Mouse (Mus musculus): ENCODE measurements around the gene Slc25a38. TPM values are rescaled to one million over a fixed set of nuclear protein-coding genes. Genes with fewer than 3 reads are reported as not detected.

Gene Slc25a38
- polyA plus RNA-seq, 2 experiments: 26.0 to 31.9 TPM

DNA sequence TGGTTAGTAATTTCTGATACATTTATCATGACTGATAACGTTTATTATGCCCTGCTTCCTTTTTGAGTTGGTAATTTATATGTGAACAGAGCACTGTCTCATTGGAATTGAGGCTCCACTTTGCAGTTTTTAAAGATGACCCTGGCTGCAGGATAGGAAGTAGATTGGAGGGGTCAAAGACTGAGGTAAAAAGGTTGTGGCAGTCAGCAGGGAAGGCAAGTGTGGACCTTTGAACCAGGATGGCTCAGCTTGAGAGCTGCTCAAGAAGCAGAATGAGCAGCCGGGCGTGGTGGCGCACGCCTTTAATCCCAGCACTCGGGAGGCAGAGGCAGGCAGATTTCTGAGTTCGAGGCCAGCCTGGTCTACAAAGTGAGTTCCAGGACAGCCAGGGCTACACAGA, 3.3 kb downstream of the Slc25a38 start:
- H3K4me2 ChIP-seq (replicated peaks; ENCODE audit: low read depth, low read length, severe bottlenecking): no peak overlapping the region
- no peak for TF ChIP-seq POLR2A (IDR thresholded peaks at IDR 0.05; ENCODE audit: borderline replicate concordance, extremely low read depth, insufficient read depth, insufficient read length)
- ATAC-seq (ENCODE audit: low FRiP score, low read depth): no peak
- H3K9me3 ChIP-seq (ENCODE audit: control insufficient read depth, low read length): no peaks in the 10 kb centered on the region
- no peak overlapping the region for H3K9ac ChIP-seq (ENCODE audit: low read depth, low read length, severe bottlenecking)
- DNase-seq (ENCODE audit: low spot score): no peak
- H3K36me3 ChIP-seq (ENCODE audit: control insufficient read depth, insufficient read depth, low read length): peaks cover 22% of the 10 kb centered on the region
- no peaks in the 10 kb centered on the region for H3K27me3 ChIP-seq (ENCODE audit: control insufficient read depth, insufficient read depth, low read length)
- H3K27ac ChIP-seq (replicated peaks; ENCODE audit: low read depth, low read length): no peak overlapping the region
- no peak overlapping the region for H3K4me3 ChIP-seq (replicated peaks; ENCODE audit: low read length)
- peaks cover 6% of the 10 kb centered on the region for H3K4me1 ChIP-seq (ENCODE audit: control insufficient read depth, insufficient read depth, low read length)
- WGBS: 96% methylated on average over 6 of the region's 7 CpGs

DNA sequence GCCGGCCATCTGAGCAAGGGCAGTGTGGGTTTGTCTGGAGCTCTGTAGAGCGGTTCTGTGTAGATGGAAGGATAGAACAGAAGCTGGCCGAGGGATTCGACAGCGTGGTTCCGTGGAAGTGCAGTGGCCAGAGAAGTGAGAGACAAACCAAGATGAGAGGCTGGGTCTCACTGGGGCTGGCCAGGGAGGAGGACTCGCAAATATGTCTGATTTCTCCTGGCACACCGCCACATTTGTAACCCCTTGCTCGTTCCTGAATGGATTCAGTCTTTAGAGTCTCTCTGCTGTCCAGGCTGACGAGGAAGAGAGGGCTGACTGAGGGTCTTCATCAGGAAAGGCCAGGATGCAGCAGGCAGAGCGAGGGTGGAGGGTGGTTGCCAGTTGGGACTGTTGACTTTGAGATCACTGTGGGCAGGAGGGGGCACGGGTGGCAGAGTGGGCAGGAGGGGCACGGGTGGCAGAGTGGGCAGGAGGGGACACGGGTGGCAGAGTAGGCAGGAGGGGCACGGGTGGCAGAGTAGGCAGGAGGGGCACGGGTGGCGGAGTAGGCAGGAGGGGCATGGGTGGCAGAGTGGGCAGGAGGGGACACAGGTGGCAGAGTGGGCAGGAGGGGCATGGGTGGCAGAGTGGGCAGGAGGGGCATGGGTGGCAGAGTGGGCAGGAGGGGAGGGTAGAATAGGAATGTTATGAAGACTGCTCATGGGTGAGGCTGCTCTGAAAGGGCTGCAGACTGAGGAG, 4.0 kb downstream of the Slc25a38 start:
- H3K27ac ChIP-seq (replicated peaks; ENCODE audit: low read depth, low read length): no peak overlapping the region

DNA sequence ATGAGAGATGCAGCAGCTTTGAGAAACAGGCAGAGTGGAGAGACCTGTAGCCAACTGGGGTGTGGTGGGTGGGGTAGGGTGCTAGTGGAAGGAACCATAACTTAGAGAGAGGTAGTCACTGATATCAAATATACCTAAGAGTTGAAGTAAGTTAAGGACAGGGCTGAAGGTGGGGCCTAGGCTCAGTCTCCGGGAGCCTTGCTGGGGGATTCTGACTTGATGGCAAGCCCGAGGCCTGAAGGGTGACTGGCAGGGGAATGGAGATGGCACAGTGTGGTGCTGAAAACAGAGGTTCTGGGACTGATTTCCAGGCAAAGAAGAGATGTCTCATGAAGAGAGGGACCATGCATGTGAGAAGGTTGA, 4.6 kb downstream of the Slc25a38 start:
- Histone ChIP-seq H3K9me3 (ENCODE audit: control insufficient read depth, low read length) (no peaks in the 10 kb centered on the region), H3K4me1 (ENCODE audit: control insufficient read depth, insufficient read depth, low read length) (peaks cover 6% of the 10 kb centered on the region), H3K9ac (ENCODE audit: low read depth, low read length, severe bottlenecking) (peak overlapping the region; percentile 12; the same call in 1 of the 2 replicates), H3K4me2 (replicated peaks; ENCODE audit: low read depth, low read length, severe bottlenecking) (no peak overlapping the region), H3K4me3 (replicated peaks; ENCODE audit: low read length) (no peak overlapping the region), H3K27ac (replicated peaks; ENCODE audit: low read depth, low read length) (no peak overlapping the region), H3K36me3 (ENCODE audit: control insufficient read depth, insufficient read depth, low read length) (peaks cover 32% of the 10 kb centered on the region), H3K27me3 (ENCODE audit: control insufficient read depth, insufficient read depth, low read length) (no peaks in the 10 kb centered on the region)
- TF ChIP-seq POLR2A (IDR thresholded peaks at IDR 0.05; ENCODE audit: borderline replicate concordance, extremely low read depth, insufficient read depth, insufficient read length): no peak
- ATAC-seq (ENCODE audit: low FRiP score, low read depth) (no peak), DNase-seq (ENCODE audit: low spot score) (no peak)
- 89% methylated on average over 2 of the region's 2 CpGs for WGBS

More for the DNA sequence above, 4.0 kb downstream of the Slc25a38 start:
- no peak overlapping the region for H3K4me3 ChIP-seq (replicated peaks; ENCODE audit: low read length)
- WGBS: 88% methylated on average over 17 of the region's 17 CpGs
- DNase-seq (ENCODE audit: low spot score) (no peak), ATAC-seq (ENCODE audit: low FRiP score, low read depth) (no peak)
- TF ChIP-seq POLR2A (IDR thresholded peaks at IDR 0.05; ENCODE audit: borderline replicate concordance, extremely low read depth, insufficient read depth, insufficient read length): no peak
- H3K9ac ChIP-seq (ENCODE audit: low read depth, low read length, severe bottlenecking): no peak overlapping the region
- no peak overlapping the region for H3K4me2 ChIP-seq (replicated peaks; ENCODE audit: low read depth, low read length, severe bottlenecking)
- H3K36me3 ChIP-seq (ENCODE audit: control insufficient read depth, insufficient read depth, low read length): peaks cover 26% of the 10 kb centered on the region
- H3K27me3 ChIP-seq (ENCODE audit: control insufficient read depth, insufficient read depth, low read length): no peaks in the 10 kb centered on the region
- no peaks in the 10 kb centered on the region for H3K9me3 ChIP-seq (ENCODE audit: control insufficient read depth, low read length)
- peaks cover 6% of the 10 kb centered on the region for H3K4me1 ChIP-seq (ENCODE audit: control insufficient read depth, insufficient read depth, low read length)

DNA sequence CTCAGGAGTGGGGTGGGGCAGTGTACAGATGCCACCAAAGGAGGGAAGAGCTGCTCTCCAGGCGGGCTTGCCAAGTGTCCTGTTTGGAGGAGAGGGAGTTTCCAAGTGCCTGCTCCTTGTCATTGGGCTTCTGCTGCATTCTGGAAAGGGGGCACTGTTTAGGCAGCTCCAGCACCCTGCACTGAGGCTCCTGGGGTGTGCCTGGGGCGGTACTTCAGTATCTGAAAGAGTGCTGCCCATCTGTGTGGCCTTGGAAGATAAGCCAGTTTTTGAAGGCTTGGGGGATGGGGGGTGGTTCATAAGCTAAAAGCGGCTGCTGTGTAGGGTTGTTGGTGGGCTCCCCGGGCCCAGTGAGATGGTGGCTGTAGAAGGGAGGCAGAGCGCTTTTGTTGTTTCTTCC, 5.4 kb downstream of the Slc25a38 start:
- Histone ChIP-seq H3K4me3 (replicated peaks; ENCODE audit: low read length) (no peak overlapping the region), H3K4me1 (ENCODE audit: control insufficient read depth, insufficient read depth, low read length) (peaks cover 6% of the 10 kb centered on the region), H3K9me3 (ENCODE audit: control insufficient read depth, low read length) (no peaks in the 10 kb centered on the region), H3K36me3 (ENCODE audit: control insufficient read depth, insufficient read depth, low read length) (peaks cover 38% of the 10 kb centered on the region), H3K27me3 (ENCODE audit: control insufficient read depth, insufficient read depth, low read length) (no peaks in the 10 kb centered on the region), H3K9ac (ENCODE audit: low read depth, low read length, severe bottlenecking) (no peak overlapping the region), H3K27ac (replicated peaks; ENCODE audit: low read depth, low read length) (no peak overlapping the region), H3K4me2 (replicated peaks; ENCODE audit: low read depth, low read length, severe bottlenecking) (no peak overlapping the region)
- no peak for DNase-seq (ENCODE audit: low spot score)
- no peak for ATAC-seq (ENCODE audit: low FRiP score, low read depth)
- WGBS: 89% methylated on average over 5 of the region's 5 CpGs
- no peak for TF ChIP-seq POLR2A (IDR thresholded peaks at IDR 0.05; ENCODE audit: borderline replicate concordance, extremely low read depth, insufficient read depth, insufficient read length)

DNA sequence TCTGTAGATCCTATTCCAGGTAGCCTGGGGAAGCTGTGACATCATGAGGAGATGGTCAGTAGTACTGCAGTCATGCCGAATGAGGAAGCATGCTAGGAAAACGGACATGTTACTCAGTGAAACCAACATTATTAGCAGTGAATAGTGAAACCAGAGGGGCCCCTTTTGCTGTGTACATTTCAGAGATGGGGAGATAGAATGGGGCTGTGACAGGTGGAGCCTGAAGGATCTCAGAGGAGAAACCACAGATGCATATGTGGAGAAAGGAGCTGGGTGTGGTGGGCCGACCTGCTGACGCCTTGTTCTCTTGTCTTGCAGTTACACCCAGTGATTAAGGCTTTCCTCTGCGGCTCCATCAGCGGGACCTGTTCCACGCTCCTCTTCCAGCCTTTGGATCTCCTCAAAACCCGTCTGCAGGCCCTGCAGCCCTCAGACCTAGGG, 6.0 kb downstream of the Slc25a38 start:
- peaks cover 3% of the 10 kb centered on the region for H3K4me1 ChIP-seq (ENCODE audit: control insufficient read depth, insufficient read depth, low read length)
- no peak for ATAC-seq (ENCODE audit: low FRiP score, low read depth)
- no peak overlapping the region for H3K9ac ChIP-seq (ENCODE audit: low read depth, low read length, severe bottlenecking)
- H3K36me3 ChIP-seq (ENCODE audit: control insufficient read depth, insufficient read depth, low read length): peaks cover 45% of the 10 kb centered on the region
- no peak for TF ChIP-seq POLR2A (IDR thresholded peaks at IDR 0.05; ENCODE audit: borderline replicate concordance, extremely low read depth, insufficient read depth, insufficient read length)
- no peaks in the 10 kb centered on the region for H3K27me3 ChIP-seq (ENCODE audit: control insufficient read depth, insufficient read depth, low read length)
- H3K9me3 ChIP-seq (ENCODE audit: control insufficient read depth, low read length): no peaks in the 10 kb centered on the region
- H3K27ac ChIP-seq (replicated peaks; ENCODE audit: low read depth, low read length): no peak overlapping the region
- H3K4me2 ChIP-seq (replicated peaks; ENCODE audit: low read depth, low read length, severe bottlenecking): no peak overlapping the region
- no peak for DNase-seq (ENCODE audit: low spot score)
- H3K4me3 ChIP-seq (replicated peaks; ENCODE audit: low read length): no peak overlapping the region
- 88% methylated on average over 8 of the region's 8 CpGs for WGBS

Measured in limb, embryonic 14.5 days (tissue).